Mouse (Mus musculus) limb, embryonic 13.5 days (tissue): ENCODE results near the gene Cd68. TPM values are rescaled to one million over a fixed set of nuclear protein-coding genes. Genes with fewer than 3 reads are reported as not detected.

Experiments used
- ATAC-seq: fragments of 200-750 bp; cut with Nextera tagmentation; 2 replicates; pipeline ENCODE4 v1.8.0; 2017; ENCODE audit warnings: low read depth, moderate number of reproducible peaks, moderate TSS enrichment; ENCODE audit not compliant: low FRiP score
- H3K27ac ChIP-seq: fragments of 300-500 bp; sonication (generic); 2 replicates; pipeline ENCODE4 v1.5.1; 2015; ENCODE audit warnings: inconsistent platforms, mild to moderate bottlenecking, moderate library complexity
- H3K27me3 ChIP-seq: fragments of 300-500 bp; sonication (generic); 2 replicates; pipeline ENCODE4 v1.6.1; 2015; ENCODE audit warnings: mild to moderate bottlenecking, inconsistent platforms
- H3K36me3 ChIP-seq: fragments of 300-500 bp; sonication (generic); 2 replicates; pipeline ENCODE4 v1.6.1; 2015; ENCODE audit warnings: inconsistent platforms, mild to moderate bottlenecking, moderate library complexity
- H3K4me1 ChIP-seq: fragments of 300-500 bp; sonication (generic); 2 replicates; pipeline ENCODE4 v1.6.1; 2015; ENCODE audit warnings: inconsistent platforms
- H3K4me2 ChIP-seq: fragments of 300-500 bp; sonication (generic); replicated peaks from 2 replicates; pipeline ENCODE4 v1.6.1; 2015; ENCODE audit warnings: inconsistent platforms, mild to moderate bottlenecking, moderate library complexity
- H3K4me3 ChIP-seq: fragments of 300-500 bp; sonication (generic); 2 replicates; pipeline ENCODE4 v1.5.1; 2015; ENCODE audit warnings: moderate library complexity, mild to moderate bottlenecking, inconsistent platforms
- H3K9ac ChIP-seq: fragments of 300-500 bp; sonication (generic); 2 replicates; pipeline ENCODE4 v1.6.1; 2015; ENCODE audit warnings: mild to moderate bottlenecking, inconsistent platforms
- H3K9me3 ChIP-seq: fragments of 300-500 bp; sonication (generic); 2 replicates; pipeline ENCODE4 v1.6.1; 2016; ENCODE audit warnings: inconsistent platforms
- WGBS: fragments of 180-500 bp; shearing (Covaris S2); methylation state at CpG from one replicate; pipeline ENCODE4 v1.1.7; 2015; 5-methylcytosine and 5-hydroxymethylcytosine counted together
- polyA plus RNA-seq: library from polyadenylated mRNA; unstranded; fragments of >200 nt; fragmentation: Nextera tagmentation; extraction: Ambion mirVana; gene quantifications from 2 replicates; pipeline ENCODE4 v1.2.1, GENCODE M21; 2015

The Cd68 gene
- polyA plus RNA-seq, 1 experiment from 2014 or later, result 14.8 TPM

DNA sequence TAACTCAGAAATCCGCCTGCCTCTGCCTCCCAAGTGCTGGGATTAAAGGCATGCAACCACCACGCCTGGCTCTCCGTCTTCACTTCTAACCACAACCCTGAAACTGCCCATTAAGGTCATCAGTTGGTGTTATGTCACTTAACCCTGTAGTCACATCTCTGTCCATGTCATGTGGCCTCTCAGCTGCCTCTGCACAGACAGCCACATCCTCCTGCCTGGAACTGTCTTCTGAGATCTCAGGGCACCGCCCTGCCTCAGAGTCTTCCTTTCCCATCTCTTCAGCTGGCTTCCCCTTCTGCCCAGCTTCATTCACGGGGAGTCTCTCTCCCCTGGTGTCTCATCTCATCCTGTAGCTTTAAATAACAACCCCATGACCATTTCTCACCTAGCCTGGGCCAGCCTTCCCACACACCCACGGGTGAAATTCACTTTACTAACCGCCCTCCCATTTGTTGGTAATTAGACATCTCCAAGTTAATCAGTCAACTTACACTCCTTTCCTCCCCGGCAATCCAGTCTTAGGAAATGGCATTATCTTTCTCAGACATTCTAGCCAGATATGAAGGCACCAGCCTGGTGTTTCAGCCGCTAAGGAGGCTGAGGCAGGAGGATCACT lies 26.4 kb upstream of the Cd68 start:
- ATAC-seq, result no peak
- Histone ChIP-seq H3K27me3 (no peaks in the 10 kb centered on the region), H3K36me3 (no peaks in the 10 kb centered on the region), H3K4me3 (no peak overlapping the region), H3K9ac (no peak overlapping the region), H3K4me1 (peaks cover 15% of the 10 kb centered on the region), H3K9me3 (no peaks in the 10 kb centered on the region), H3K4me2 (no peak overlapping the region), H3K27ac (no peak overlapping the region)
- 72% methylated on average over 9 of the region's 9 CpGs for WGBS

DNA sequence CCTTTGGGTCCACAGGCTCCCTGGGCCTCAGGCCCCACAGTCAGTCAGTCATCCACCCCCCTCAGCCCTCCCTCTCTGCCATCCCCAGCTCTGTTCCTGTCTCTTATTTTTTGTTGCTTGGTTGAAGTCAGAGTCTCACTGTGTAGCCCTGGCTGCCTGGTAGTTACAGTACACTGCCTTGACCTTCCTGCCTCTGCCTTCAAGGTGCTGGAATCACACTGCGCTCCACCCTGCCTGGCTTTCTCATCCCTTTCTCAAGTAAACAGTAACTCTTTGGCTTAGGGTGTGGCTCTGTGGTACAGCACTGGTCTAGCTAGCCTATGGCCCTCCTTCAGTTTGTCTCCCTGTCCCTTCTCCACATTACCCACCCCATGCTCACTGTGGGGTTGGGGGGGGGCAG lies 23.9 kb upstream of the Cd68 start:
- Histone ChIP-seq H3K9ac (no peak overlapping the region), H3K4me3 (no peak overlapping the region), H3K36me3 (no peaks in the 10 kb centered on the region), H3K4me1 (peaks cover 23% of the 10 kb centered on the region), H3K27ac (no peak overlapping the region), H3K27me3 (no peaks in the 10 kb centered on the region), H3K9me3 (no peaks in the 10 kb centered on the region), H3K4me2 (no peak overlapping the region)
- 93% methylated on average over 1 of the region's 1 CpGs for WGBS
- ATAC-seq, result no peak

DNA sequence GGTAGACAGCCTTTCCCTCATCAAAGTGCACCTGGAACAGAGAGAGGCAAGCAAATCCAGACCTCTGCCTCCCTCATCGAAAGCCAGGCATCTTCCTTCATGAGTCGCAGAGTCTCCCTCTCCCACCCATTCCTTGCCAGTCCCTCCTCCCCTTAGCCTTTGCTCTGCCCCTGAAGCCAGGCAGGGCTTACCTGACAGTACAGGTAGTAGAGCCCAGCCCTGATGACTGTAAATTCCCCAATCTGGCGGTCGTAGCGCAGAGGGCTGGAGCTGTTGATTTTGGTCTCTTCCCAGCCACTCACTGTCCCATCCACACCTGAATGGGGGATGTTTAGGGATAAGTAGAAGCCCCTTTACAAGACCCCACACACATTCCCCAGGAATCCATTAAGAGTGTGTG lies 21.1 kb upstream of the Cd68 start:
- no peak overlapping the region for H3K4me3 ChIP-seq
- H3K27me3 ChIP-seq, result no peaks in the 10 kb centered on the region
- peak overlapping the region; percentile 40; the same call in 1 of the 2 replicates for H3K9ac ChIP-seq
- H3K27ac ChIP-seq, result 0 out of 2 replicates have a peak overlapping the region, but pooled peaks have one; percentile 22
- no peak for ATAC-seq
- H3K9me3 ChIP-seq, result no peaks in the 10 kb centered on the region
- H3K4me2 ChIP-seq, result no peak overlapping the region
- whole genome bisulfite sequencing, result 49% methylated on average over 5 of the region's 5 CpGs
- no peaks in the 10 kb centered on the region for H3K36me3 ChIP-seq
- peaks cover 42% of the 10 kb centered on the region for H3K4me1 ChIP-seq

DNA sequence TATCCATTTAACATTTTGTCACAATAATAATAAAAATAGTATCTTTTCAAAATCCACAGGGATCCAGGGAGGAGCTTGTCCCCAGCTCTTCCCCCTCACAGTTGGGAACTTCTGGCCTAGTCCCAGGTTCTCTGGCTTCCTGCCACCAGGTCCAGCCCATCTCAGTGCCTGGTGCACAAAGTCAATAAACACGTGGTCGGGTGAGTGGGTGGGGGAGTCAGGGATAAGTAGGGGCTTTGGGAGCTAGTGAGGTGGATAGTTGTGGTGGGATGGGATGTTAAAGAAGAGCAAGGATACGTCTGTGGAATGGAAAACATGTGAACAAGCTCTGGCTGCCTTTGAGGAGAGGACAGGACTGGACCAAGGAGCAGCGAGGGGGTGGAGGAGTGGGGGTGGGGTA lies 20.4 kb upstream of the Cd68 start:
- H3K4me2 ChIP-seq, result peak overlapping the region; percentile 21
- 4% methylated on average over 4 of the region's 4 CpGs for WGBS

DNA sequence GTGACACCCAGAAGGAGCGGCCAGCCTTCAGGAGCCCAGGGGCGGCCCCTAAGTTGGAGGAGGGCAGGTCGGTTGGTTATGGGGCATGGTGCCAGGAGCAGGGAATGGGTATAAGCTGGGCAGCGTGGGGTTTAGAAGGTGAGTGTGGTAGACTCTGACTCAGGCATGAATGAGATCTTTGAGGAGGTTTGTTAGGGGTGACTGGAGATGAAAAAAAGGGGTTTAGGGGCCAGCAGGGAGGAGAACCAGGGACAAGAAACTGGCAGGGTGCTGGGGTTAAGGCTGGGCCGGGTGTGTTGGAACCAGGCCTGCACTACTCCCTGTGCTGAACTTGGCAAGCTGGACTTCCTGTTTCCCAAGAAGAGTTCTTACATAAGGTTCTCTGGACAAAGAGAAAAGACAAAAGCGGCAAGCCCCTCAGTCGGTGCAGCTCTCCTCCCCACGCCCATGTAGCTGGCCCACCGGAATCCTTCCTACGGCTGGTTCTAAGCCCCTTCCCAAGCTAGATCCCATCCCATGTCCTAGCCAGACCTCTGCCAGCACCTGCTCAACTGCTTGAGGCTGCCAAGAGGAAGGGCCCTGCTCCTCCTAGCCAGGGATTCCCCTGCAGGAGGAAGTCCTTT lies 19.7 kb upstream of the Cd68 start, which contains the start of gene Tnfsf13:
TSS of gene Tnfsf13 (minus strand) at position 259 of the 623 bp plus-strand sequence.
- 82% methylated on average over 10 of the region's 10 CpGs for WGBS
- H3K4me3 ChIP-seq, result no peak within 1 kb of the TSS
- no peaks in the 10 kb centered on the region for H3K27me3 ChIP-seq
- H3K9ac ChIP-seq, result peak within 1 kb of the TSS; percentile 48
- peaks cover 46% of the 10 kb centered on the region for H3K4me1 ChIP-seq
- H3K36me3 ChIP-seq, result no peaks in the 10 kb centered on the region
- H3K27ac ChIP-seq, result peak within 1 kb of the TSS; percentile 22; the same call in 1 of the 2 replicates
- peak within 1 kb of the TSS; percentile 21 for H3K4me2 ChIP-seq
- no peaks in the 10 kb centered on the region for H3K9me3 ChIP-seq
- ATAC-seq, result no peak

More for the DNA sequence above, 20.4 kb upstream of the Cd68 start:
- Histone ChIP-seq H3K36me3 (no peaks in the 10 kb centered on the region), H3K9ac (peak overlapping the region; percentile 35; the same call in 1 of the 2 replicates), H3K9me3 (no peaks in the 10 kb centered on the region), H3K27ac (peak overlapping the region; percentile 22; the same call in 1 of the 2 replicates), H3K4me1 (peaks cover 42% of the 10 kb centered on the region), H3K27me3 (no peaks in the 10 kb centered on the region), H3K4me3 (no peak overlapping the region)
- ATAC-seq, result no peak

DNA sequence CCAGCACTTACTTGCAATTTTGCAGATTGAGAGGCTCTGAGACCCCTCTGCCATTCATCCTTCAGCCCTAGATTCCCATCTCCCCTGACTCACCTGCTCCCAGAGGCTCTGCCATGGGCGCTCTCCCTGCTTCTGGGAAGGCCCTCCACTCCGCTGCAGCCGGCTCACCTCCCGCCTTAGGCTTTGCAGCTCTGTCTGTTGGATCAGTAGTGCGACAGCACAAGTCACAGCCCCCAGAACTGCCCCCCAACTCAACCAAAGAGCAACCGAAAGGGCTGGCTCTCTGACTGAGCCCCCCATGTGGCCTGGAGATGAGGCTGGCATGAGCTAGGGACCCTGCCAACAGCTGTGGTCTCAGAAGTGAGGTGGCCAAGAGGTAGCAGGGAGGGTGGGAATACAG lies 19.0 kb upstream of the Cd68 start:
- Histone ChIP-seq H3K27ac (no peak overlapping the region), H3K4me1 (peaks cover 53% of the 10 kb centered on the region), H3K4me2 (no peak overlapping the region), H3K36me3 (peaks cover 6% of the 10 kb centered on the region), H3K4me3 (no peak overlapping the region), H3K9me3 (no peaks in the 10 kb centered on the region), H3K9ac (peak overlapping the region; percentile 13; the same call in 1 of the 2 replicates), H3K27me3 (no peaks in the 10 kb centered on the region)
- no peak for ATAC-seq
- 85% methylated on average over 6 of the region's 6 CpGs for whole genome bisulfite sequencing

DNA sequence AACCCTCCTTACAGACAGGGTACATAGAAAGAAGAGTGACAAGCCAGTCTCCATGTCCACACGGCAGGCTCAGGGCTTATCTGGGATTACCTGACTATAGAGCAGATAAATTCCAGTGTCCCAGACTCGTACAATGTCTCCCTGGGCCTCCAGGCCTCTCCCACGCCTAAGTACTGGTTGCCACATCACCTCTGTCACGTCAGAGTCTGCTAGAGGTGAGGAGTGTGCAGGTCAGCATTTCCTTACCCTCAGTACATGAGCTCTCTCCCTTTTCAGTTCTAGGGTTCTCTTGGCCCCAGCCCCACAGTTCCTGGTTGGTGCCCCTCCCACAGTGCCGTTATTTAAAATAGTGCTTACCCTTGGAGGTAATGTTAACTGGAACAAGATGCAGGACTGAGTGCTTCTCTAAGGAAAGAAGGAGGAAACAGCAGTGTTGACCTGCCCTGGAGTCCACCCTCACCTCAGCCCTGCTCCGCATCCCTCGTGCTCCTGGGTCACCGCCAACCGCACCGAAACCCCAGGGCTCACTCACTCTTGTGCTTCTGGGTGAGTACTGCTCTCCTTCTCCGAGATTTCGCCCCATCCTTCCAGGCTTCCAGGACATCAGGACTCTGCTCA lies 18.3 kb upstream of the Cd68 start:
- H3K27me3 ChIP-seq, result no peaks in the 10 kb centered on the region
- peaks cover 12% of the 10 kb centered on the region for H3K36me3 ChIP-seq
- no peak overlapping the region for H3K9ac ChIP-seq
- H3K4me1 ChIP-seq, result peaks cover 59% of the 10 kb centered on the region
- no peak overlapping the region for H3K4me2 ChIP-seq
- ATAC-seq, result no peak
- WGBS, result 79% methylated on average over 12 of the region's 12 CpGs
- no peak overlapping the region for H3K27ac ChIP-seq
- no peak overlapping the region for H3K4me3 ChIP-seq
- no peaks in the 10 kb centered on the region for H3K9me3 ChIP-seq

DNA sequence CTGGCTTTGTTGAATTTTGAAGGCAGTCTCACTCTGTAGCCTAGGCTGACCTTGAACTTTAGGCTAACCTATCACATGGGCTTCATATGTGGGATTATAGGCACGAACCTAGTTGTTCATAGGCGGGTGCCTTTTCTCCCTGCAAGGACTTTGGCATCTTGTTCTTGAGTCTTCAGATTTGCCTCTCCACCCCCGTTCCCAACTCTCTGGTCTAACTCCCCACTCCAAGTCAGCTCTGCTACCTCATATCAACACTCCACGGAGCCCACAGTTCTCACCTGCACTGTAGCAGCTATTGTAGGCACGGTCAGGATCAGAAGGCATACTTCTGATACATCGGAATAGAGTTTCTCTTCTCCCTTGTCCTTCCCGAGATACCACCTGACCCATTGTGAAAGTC lies 17.6 kb upstream of the Cd68 start:
- H3K27ac ChIP-seq, result peak overlapping the region; percentile 95
- no peaks in the 10 kb centered on the region for H3K9me3 ChIP-seq
- H3K27me3 ChIP-seq, result no peaks in the 10 kb centered on the region
- peak overlapping the region; percentile 9; the same call in 1 of the 2 replicates for H3K9ac ChIP-seq
- peaks cover 60% of the 10 kb centered on the region for H3K4me1 ChIP-seq
- peaks cover 18% of the 10 kb centered on the region for H3K36me3 ChIP-seq
- H3K4me2 ChIP-seq, result peak overlapping the region; percentile 95
- ATAC-seq, result no peak
- no peak overlapping the region for H3K4me3 ChIP-seq
- WGBS, result 77% methylated on average over 7 of the region's 7 CpGs

DNA sequence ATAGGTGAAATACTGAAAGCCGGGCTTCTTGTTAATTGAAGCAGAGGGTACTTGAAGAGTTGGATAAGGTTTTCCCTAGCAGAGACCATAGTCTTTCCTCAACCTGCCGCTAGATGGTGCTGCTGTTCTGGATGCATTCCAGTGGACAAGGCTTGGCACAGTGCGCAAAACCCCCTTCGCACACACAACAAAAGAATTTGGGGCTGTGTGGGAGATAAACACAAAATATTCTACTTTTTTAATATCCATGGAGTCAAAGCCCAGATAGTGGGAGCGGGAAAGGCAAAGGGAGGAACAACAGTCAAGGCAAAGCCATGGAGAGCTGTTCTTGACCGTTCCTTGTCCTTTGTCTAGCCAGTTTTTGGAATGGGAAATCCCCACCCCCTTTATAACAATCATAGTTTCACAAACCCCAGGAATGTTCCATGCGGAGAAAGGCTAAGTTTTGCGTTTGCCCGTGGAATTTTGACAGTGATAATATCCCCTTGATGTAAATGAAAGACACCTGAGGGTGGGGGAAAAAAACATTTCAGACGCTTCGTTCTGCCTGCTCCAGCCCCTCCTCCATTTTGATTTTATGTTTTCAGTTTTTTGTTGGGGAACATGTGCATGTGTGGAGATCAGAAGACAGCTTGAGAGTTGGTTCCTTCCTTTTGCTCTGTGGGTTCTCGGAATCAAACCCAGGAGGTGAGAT lies 17.0 kb upstream of the Cd68 start:
- Histone ChIP-seq H3K27me3 (no peaks in the 10 kb centered on the region), H3K4me1 (peaks cover 60% of the 10 kb centered on the region), H3K9ac (peak overlapping the region; percentile 9), H3K9me3 (no peaks in the 10 kb centered on the region), H3K4me2 (peak overlapping the region; percentile 95), H3K36me3 (peaks cover 24% of the 10 kb centered on the region), H3K4me3 (peak overlapping the region; percentile 84), H3K27ac (peak overlapping the region; percentile 95)
- ATAC-seq, result peak; percentile 34; the same call in 1 of the 2 replicates
- 14% methylated on average over 12 of the region's 12 CpGs for WGBS

DNA sequence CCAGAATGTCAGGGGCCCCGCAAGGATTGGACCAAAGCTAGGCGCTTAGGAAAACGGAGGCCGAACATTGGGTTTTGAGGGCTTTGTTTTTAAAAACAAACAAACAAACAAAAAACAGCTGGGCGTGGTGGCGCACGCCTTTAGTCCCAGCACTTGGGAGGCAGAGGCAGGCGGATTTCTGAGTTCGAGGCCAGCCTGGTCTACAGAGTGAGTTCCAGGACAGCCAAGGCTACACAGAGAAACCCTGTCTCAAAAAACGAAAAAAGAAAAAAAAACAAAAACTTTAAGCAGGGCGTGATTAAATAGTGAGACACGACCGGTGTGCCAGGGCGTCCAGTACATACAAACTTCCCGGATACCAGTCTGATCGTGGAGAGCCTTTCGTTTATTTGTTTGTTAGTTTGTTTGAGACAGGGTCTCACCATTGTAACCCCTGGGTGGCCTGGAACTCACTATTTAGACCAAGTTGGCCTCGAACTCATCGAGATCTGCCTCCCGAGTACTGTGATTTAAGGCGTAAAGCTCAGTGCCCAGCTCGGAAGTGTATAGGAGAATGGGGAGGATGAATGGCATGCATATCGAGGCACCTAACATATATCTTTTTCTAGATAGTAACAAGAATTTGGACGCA lies 16.4 kb upstream of the Cd68 start:
- WGBS, result 27% methylated on average over 24 of the region's 24 CpGs
- Histone ChIP-seq H3K27me3 (no peaks in the 10 kb centered on the region), H3K4me2 (peak overlapping the region; percentile 95), H3K27ac (peak overlapping the region; percentile 95), H3K4me3 (peak overlapping the region; percentile 84), H3K4me1 (peaks cover 60% of the 10 kb centered on the region), H3K9ac (peak overlapping the region; percentile 91), H3K36me3 (peaks cover 31% of the 10 kb centered on the region), H3K9me3 (no peaks in the 10 kb centered on the region)
- no peak for ATAC-seq

DNA sequence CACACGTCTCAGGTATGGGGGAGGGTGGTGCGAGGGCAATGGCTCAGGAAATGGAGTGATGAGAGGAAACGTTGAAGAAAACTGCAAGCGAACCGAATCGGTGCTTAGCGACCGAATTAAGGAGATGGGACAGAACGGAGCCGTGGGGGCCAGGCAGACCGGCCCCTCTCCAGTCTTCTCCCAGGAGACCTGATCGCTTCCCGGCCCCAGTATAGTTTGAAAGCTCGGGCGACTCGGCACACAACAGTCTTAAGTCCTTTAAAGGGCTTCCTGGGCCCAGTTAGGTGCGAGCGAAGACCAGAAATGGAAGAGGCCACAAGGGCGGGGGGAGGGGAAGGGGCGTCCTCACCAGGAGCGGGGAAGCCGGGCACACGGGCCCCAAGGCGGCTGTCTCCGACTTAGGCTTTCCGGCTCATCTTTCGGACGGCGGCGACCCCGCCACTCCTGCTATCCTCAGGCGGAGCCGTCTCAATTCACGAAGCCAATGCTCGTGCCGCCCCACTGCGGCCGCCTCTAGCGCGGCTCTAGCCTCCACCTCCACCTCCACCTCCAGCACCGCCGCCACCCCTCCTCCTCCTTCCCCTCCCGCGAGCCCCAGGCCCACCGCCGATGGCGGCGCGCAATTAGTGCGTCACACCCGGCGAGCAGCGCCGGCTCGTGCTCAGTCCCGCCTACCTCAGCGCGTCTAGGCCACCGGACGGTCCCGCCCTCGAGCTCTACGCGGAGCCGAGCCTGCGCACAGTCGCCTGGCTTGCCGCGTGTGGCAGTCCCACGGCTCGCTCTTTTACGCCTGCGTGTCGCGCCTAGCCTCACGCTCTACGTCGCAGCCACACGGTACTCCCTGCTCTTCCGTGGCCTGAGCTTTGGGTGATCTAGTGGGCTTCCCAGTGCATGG lies 15.6 kb upstream of the Cd68 start, which contains the start of gene Senp3:
TSS of gene Senp3 (minus strand) at position 771 of the 895 bp plus-strand sequence.
- Histone ChIP-seq H3K4me3 (peak within 1 kb of the TSS; percentile 84), H3K36me3 (peaks cover 37% of the 10 kb centered on the region)
- under 1% methylated on average over 78 of the region's 80 CpGs for WGBS

More for the DNA sequence above, 15.6 kb upstream of the Cd68 start, which contains the start of gene Senp3:
- H3K9me3 ChIP-seq, result no peaks in the 10 kb centered on the region
- H3K27ac ChIP-seq, result peak within 1 kb of the TSS; percentile 95
- peaks cover 52% of the 10 kb centered on the region for H3K4me1 ChIP-seq
- no peaks in the 10 kb centered on the region for H3K27me3 ChIP-seq
- H3K9ac ChIP-seq, result peak within 1 kb of the TSS; percentile 91
- peak; percentile 95 for ATAC-seq
- peak within 1 kb of the TSS; percentile 95 for H3K4me2 ChIP-seq
